Mouse (Mus musculus) kidney, adult 8-10 months (tissue): Measurements from ENCODE around the gene Wdr61.
"Not testable (repeated sequence)": the region's sequence is repeated elsewhere in the genome, so short reads cannot be mapped to it uniquely, and the experiment has no call there.

Experiments used
- DNase-seq, 2 experiments: peaks; one replicate each; pipeline ENCODE4 v3.0.0; 2022

The Wdr61 gene

GRCm38 (mm10) chr9:54722596-54722995 is 11.7 kb downstream of the Wdr61 start:
- DNase-seq: no peak

- no peak for DNase-seq
Measured at GRCm38 (mm10) chr9:54722156-54722555, 12.2 kb downstream of the Wdr61 start.

GRCm38 (mm10) chr9:54717527-54717926 is 16.8 kb downstream of the Wdr61 start:
- DNase-seq: no peak

GRCm38 (mm10) chr9:54715776-54716175 is 18.5 kb downstream of the Wdr61 start:
- DNase-seq: peak in 1 of 2 experiments; percentile 53

GRCm38 (mm10) chr9:54708085-54708484 is 26.2 kb downstream of the Wdr61 start:
- no peak for DNase-seq

- no peak for DNase-seq
Measured at GRCm38 (mm10) chr9:54707288-54707999, 26.9 kb downstream of the Wdr61 start.

- DNase-seq: no peak
Measured at GRCm38 (mm10) chr9:54705561-54705960, 28.8 kb downstream of the Wdr61 start.

GRCm38 (mm10) chr9:54704361-54704760 is 30.0 kb downstream of the Wdr61 start:
- no peak for DNase-seq

- no peak for DNase-seq
Measured at GRCm38 (mm10) chr9:54702581-54702980, 31.7 kb downstream of the Wdr61 start.

- no peak for DNase-seq
Measured at GRCm38 (mm10) chr9:54700746-54701145, 33.6 kb downstream of the Wdr61 start.

- DNase-seq: peak in 1 of 2 experiments; percentile 4
Measured at GRCm38 (mm10) chr9:54700174-54700475, 34.2 kb downstream of the Wdr61 start.

GRCm38 (mm10) chr9:54699345-54700173 is 34.8 kb downstream of the Wdr61 start:
- peak; percentile 55 to 75 for DNase-seq

GRCm38 (mm10) chr9:54699087-54699344 is 35.3 kb downstream of the Wdr61 start:
- no peak for DNase-seq

GRCm38 (mm10) chr9:54698318-54699086 is 35.8 kb downstream of the Wdr61 start, which contains the start of gene Dnaja4:
Dnaja4 (plus strand) TSS chr9:54698873.
- DNase-seq: no peak

GRCm38 (mm10) chr9:54691241-54691805 is 43.0 kb downstream of the Wdr61 start:
- not testable (repeated sequence) for DNase-seq

- not testable (repeated sequence) for DNase-seq
Measured at GRCm38 (mm10) chr9:54690697-54691096, 43.6 kb downstream of the Wdr61 start.

GRCm38 (mm10) chr9:54689446-54689845 is 44.9 kb downstream of the Wdr61 start:
- no peak for DNase-seq

- DNase-seq: peak in 1 of 2 experiments; percentile 41
Measured at GRCm38 (mm10) chr9:54687246-54688236, 46.8 kb downstream of the Wdr61 start.

GRCm38 (mm10) chr9:54683814-54684605 is 50.3 kb downstream of the Wdr61 start:
- no peak for DNase-seq

- DNase-seq: no peak
Measured at GRCm38 (mm10) chr9:54682846-54683245, 51.5 kb downstream of the Wdr61 start.

GRCm38 (mm10) chr9:54676531-54676986 is 57.8 kb downstream of the Wdr61 start:
- peak; percentile 23 to 72 for DNase-seq
